Mouse (Mus musculus) retina, postnatal 1 day (tissue): ENCODE data around the gene Ppib.

Experiments
- DNase-seq: peaks from one replicate; pipeline ENCODE4 v3.0.0-alpha.2; 2012

Gene Ppib

GRCm38 (mm10) chr9:66078493-66078892, 18.5 kb downstream of the Ppib start:
- peak; percentile 39 for DNase-seq

- DNase-seq: no peak
Observed at GRCm38 (mm10) chr9:66080804-66081459, 20.9 kb downstream of the Ppib start.

GRCm38 (mm10) chr9:66081999-66082398, 22.0 kb downstream of the Ppib start:
- no peak for DNase-seq

- DNase-seq: no peak
Observed at GRCm38 (mm10) chr9:66084171-66084570, 24.1 kb downstream of the Ppib start.

GRCm38 (mm10) chr9:66087062-66087461, 27.0 kb downstream of the Ppib start:
- DNase-seq: no peak

- peak; percentile 73 for DNase-seq
Observed at GRCm38 (mm10) chr9:66088411-66088810, 28.4 kb downstream of the Ppib start.

- no peak for DNase-seq
Observed at GRCm38 (mm10) chr9:66090593-66091244, 30.7 kb downstream of the Ppib start.

GRCm38 (mm10) chr9:66091327-66092231, 31.6 kb downstream of the Ppib start:
- DNase-seq: no peak

- DNase-seq: no peak
Observed at GRCm38 (mm10) chr9:66092664-66093063, 32.6 kb downstream of the Ppib start.

GRCm38 (mm10) chr9:66101577-66101976, 41.6 kb downstream of the Ppib start:
- DNase-seq: no peak

GRCm38 (mm10) chr9:66102668-66103067, 42.6 kb downstream of the Ppib start:
- no peak for DNase-seq

GRCm38 (mm10) chr9:66104601-66105000, 44.6 kb downstream of the Ppib start:
- DNase-seq: no peak

GRCm38 (mm10) chr9:66105168-66105567, 45.1 kb downstream of the Ppib start:
- no peak for DNase-seq

- DNase-seq: no peak
Observed at GRCm38 (mm10) chr9:66109574-66109973, 49.6 kb downstream of the Ppib start.

- no peak for DNase-seq
Observed at GRCm38 (mm10) chr9:66110126-66110525, 50.1 kb downstream of the Ppib start.

- DNase-seq: no peak
Observed at GRCm38 (mm10) chr9:66110611-66111379, 50.8 kb downstream of the Ppib start.

GRCm38 (mm10) chr9:66114341-66114740, 54.3 kb downstream of the Ppib start:
- DNase-seq: no peak
